Mouse (Mus musculus): Measurements from ENCODE around the gene Olfr875. TPM values are rescaled to one million over a fixed set of nuclear protein-coding genes. Genes with fewer than 3 reads are reported as not detected.

Olfr875 gene
- polyA plus RNA-seq, 1 experiment from 2014 or later: not detected

DNA sequence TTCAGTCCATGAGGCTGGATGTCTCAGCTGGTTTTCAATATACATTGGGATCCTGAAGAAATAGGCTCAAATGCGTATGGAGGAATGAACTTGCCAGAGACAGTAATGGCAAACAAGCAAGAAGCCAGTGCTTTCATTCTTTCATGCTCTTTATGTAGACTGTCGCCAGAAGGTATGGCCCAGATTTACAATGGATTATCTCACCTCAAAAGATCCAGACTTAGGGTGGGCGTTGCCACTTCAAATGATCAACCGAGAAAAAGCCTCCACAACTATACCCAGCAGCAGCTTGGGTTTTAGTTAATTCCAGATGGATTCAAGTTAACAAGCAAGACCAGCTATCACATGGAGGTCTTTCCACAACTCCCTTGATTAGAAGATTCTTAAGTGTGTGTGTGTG, 30.4 kb downstream of the Olfr875 start:
- WGBS: 68% methylated on average over 4 of the region's 4 CpGs
- Histone ChIP-seq H3K4me1 (no peaks in the 10 kb centered on the region), H3K27me3 (ENCODE audit: poor library complexity, severe bottlenecking) (no peaks in the 10 kb centered on the region), H3K4me3 (no peak overlapping the region), H3K36me3 (replicated peaks) (no peaks in the 10 kb centered on the region), H3K9me3 (no peaks in the 10 kb centered on the region), H3K27ac (no peak overlapping the region)
- DNase-seq (ENCODE audit: extremely low spot score, low spot score): no peak

DNA sequence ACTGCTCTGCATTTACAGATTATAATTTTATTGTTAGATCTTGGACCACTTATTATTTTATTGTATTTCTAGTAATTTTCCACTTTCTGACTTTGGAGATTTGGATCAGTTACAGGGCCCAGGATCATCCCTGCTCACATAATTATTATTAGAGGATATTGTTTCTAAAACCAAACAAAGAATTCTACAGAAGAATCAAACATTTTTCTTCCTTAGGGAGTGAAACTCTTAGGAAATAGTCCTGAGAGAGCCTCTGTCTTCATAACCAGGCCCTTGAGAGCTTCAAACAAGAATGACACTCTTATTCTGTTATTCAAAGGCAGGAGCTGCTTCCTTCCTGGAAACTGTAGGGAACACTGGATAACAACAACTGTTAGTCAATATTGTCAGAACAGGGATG, 31.1 kb downstream of the Olfr875 start, which contains the start of gene Olfr876:
TSS of gene Olfr876 (plus strand) at position 301 of the 400 bp plus-strand sequence.
- no peaks in the 10 kb centered on the region for H3K27me3 ChIP-seq (ENCODE audit: poor library complexity, severe bottlenecking)
- H3K4me3 ChIP-seq: no peak within 1 kb of the TSS
- H3K36me3 ChIP-seq (replicated peaks): no peaks in the 10 kb centered on the region
- no peak for DNase-seq (ENCODE audit: extremely low spot score, low spot score)
- no peaks in the 10 kb centered on the region for H3K9me3 ChIP-seq
- no peak within 1 kb of the TSS for H3K27ac ChIP-seq
- no peaks in the 10 kb centered on the region for H3K4me1 ChIP-seq

DNA sequence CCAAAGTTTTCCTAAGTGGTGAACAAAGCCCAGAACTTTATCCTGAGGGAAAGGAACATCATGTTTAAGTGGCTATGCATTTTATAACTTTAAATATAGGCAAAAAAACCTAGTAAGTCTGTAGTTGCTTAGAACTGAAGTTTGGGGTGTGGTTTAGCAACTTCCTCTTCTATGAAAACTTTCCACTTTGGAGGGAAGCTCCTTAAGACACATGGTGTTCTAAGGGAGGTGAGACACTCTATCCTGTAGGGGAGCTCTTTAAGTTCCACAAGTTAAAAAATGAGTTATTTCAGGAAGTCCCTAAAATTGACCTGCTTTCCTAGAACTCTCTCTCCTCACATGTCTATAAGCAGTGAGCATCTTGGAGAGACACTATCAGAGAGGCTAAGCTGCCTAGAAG, 35.6 kb downstream of the Olfr875 start:
- Histone ChIP-seq H3K27ac (no peak overlapping the region), H3K36me3 (replicated peaks) (no peaks in the 10 kb centered on the region), H3K27me3 (ENCODE audit: poor library complexity, severe bottlenecking) (no peaks in the 10 kb centered on the region), H3K4me3 (no peak overlapping the region), H3K9me3 (no peaks in the 10 kb centered on the region), H3K4me1 (no peaks in the 10 kb centered on the region)
- DNase-seq (ENCODE audit: extremely low spot score, low spot score): no peak

DNA sequence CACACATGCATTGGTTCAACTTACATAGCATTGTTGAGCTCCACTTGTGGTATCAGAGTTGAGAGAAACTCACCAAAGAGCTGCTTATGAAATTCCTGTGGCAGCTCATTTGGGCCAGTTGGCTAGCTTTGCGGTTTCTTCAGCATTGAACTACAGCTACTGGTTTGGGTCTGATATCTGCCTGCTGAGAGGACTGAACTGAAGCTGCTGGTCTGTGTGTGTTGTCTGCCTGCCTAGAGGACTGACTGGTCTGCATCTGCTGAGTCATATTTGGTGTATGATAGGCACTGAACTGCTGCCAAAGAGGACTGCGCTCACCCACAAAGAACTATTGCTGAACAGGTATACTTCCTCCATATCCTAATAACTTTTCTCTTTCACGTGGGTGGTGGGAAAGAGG, 36.8 kb downstream of the Olfr875 start:
- 89% methylated on average over 3 of the region's 3 CpGs for WGBS
- DNase-seq (ENCODE audit: extremely low spot score, low spot score): no peak
- Histone ChIP-seq H3K27ac (no peak overlapping the region), H3K4me3 (no peak overlapping the region), H3K4me1 (no peaks in the 10 kb centered on the region), H3K36me3 (replicated peaks) (no peaks in the 10 kb centered on the region), H3K27me3 (ENCODE audit: poor library complexity, severe bottlenecking) (no peaks in the 10 kb centered on the region), H3K9me3 (no peaks in the 10 kb centered on the region)

DNA sequence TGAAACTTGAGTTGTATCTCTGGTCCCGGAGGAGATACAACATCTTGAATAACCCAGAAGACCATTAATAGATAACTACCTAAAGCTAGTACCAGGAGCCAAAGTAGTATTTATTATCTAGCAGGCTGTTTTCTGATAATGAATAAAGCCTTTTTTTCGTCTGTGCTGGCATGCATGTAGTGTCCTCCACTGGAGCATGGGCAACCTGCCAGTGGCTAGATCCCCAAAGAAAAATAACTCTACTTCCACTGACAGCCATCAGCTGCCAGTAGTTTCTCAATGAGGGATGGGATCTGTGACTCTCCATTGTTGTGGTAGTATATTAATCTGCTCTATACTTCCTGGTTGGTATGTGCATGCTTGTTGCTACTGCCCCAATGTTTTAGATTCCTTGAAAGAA, 37.3 kb downstream of the Olfr875 start:
- H3K9me3 ChIP-seq: no peaks in the 10 kb centered on the region
- H3K4me1 ChIP-seq: no peaks in the 10 kb centered on the region
- WGBS: 93% methylated on average over 2 of the region's 2 CpGs
- H3K4me3 ChIP-seq: no peak overlapping the region
- H3K27ac ChIP-seq: no peak overlapping the region
- DNase-seq (ENCODE audit: extremely low spot score, low spot score): no peak
- H3K36me3 ChIP-seq (replicated peaks): no peaks in the 10 kb centered on the region
- no peaks in the 10 kb centered on the region for H3K27me3 ChIP-seq (ENCODE audit: poor library complexity, severe bottlenecking)

DNA sequence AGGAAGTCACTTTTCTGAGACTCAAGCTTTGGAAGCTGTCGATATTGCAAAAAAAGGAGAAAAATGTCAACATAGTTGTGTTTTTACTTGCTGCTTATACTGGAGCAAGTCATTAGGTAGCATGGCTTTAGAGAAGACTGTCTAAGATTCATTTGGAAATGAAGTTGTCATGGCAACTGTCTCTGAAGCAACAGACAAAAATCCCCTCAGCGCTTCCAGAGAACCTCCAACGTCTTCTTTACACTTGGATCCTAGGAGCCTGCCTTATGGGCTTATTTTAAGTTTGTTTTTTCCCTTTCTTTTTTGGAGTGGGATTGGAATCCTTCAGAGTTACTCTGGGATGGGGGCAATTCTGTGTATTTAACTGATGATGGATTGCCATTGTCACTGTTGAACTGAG, 43.0 kb downstream of the Olfr875 start:
- DNase-seq (ENCODE audit: extremely low spot score, low spot score): no peak
- no peak overlapping the region for H3K4me3 ChIP-seq
- no peaks in the 10 kb centered on the region for H3K27me3 ChIP-seq (ENCODE audit: poor library complexity, severe bottlenecking)
- no peaks in the 10 kb centered on the region for H3K9me3 ChIP-seq
- H3K36me3 ChIP-seq (replicated peaks): no peaks in the 10 kb centered on the region
- no peak overlapping the region for H3K27ac ChIP-seq
- H3K4me1 ChIP-seq: no peaks in the 10 kb centered on the region
- WGBS: 81% methylated on average over 3 of the region's 3 CpGs

Other genes with a start within 250 kb of the Olfr875 start
- gene Esam, start 243.8 kb upstream of the Olfr875 start, polyA plus RNA-seq (2016; fragmentation: Nextera tagmentation; extraction: Ambion mirVana): 26.9 and 27.0 TPM in 2 replicates
- 0.29 and 0.47 TPM in 2 replicates for gene Vsig2, start 232.6 kb upstream of the Olfr875 start, polyA plus RNA-seq (2016; fragmentation: Nextera tagmentation; extraction: Ambion mirVana)
- gene Nrgn, start 219.0 kb upstream of the Olfr875 start, polyA plus RNA-seq (2016; fragmentation: Nextera tagmentation; extraction: Ambion mirVana): 1.7 and 1.8 TPM in 2 replicates
- gene Siae, start 216.2 kb upstream of the Olfr875 start, polyA plus RNA-seq (2016; fragmentation: Nextera tagmentation; extraction: Ambion mirVana): 5.6 and 6.5 TPM in 2 replicates
- 14.0 and 16.3 TPM in 2 replicates for gene Spa17, start 158.1 kb upstream of the Olfr875 start, polyA plus RNA-seq (2016; fragmentation: Nextera tagmentation; extraction: Ambion mirVana)
- gene Tbrg1, start 114.5 kb upstream of the Olfr875 start, polyA plus RNA-seq (2016; fragmentation: Nextera tagmentation; extraction: Ambion mirVana): 125 and 129 TPM in 2 replicates
- gene Panx3, start 102.6 kb upstream of the Olfr875 start, polyA plus RNA-seq (2016; fragmentation: Nextera tagmentation; extraction: Ambion mirVana): not detected in 2 replicates
- not detected in 2 replicates for gene Olfr160, start 55.6 kb upstream of the Olfr875 start, polyA plus RNA-seq (2016; fragmentation: Nextera tagmentation; extraction: Ambion mirVana)
- not detected in 2 replicates for gene Olfr874, start 26.8 kb upstream of the Olfr875 start, polyA plus RNA-seq (2016; fragmentation: Nextera tagmentation; extraction: Ambion mirVana)
- gene Olfr876, start 31.2 kb downstream of the Olfr875 start, polyA plus RNA-seq (2016; fragmentation: Nextera tagmentation; extraction: Ambion mirVana): not detected in 2 replicates
- not detected in 2 replicates for gene Olfr877, start 82.4 kb downstream of the Olfr875 start, polyA plus RNA-seq (2016; fragmentation: Nextera tagmentation; extraction: Ambion mirVana)
- gene Olfr145, start 124.9 kb downstream of the Olfr875 start, polyA plus RNA-seq (2016; fragmentation: Nextera tagmentation; extraction: Ambion mirVana): not detected in 2 replicates
- not detected in 2 replicates for gene Olfr878, start 146.0 kb downstream of the Olfr875 start, polyA plus RNA-seq (2016; fragmentation: Nextera tagmentation; extraction: Ambion mirVana)
- gene Olfr881, start 220.0 kb downstream of the Olfr875 start, polyA plus RNA-seq (2016; fragmentation: Nextera tagmentation; extraction: Ambion mirVana): not detected in 2 replicates